Mouse (Mus musculus) G1E (cell line): ENCODE results near the gene Foxi1. TPM values are rescaled to one million over a fixed set of nuclear protein-coding genes. Genes with fewer than 3 reads are reported as not detected.
"Not testable (repeated sequence)": the region's sequence is repeated elsewhere in the genome, so short reads cannot be mapped to it uniquely, and the experiment has no call there.

ENCODE experiments used
- ATAC-seq: 2 replicates; pipeline ENCODE4 v1.8.0; 2016; ENCODE audit warnings: mild to moderate bottlenecking; ENCODE audit not compliant: insufficient number of reproducible peaks, poor library complexity, low FRiP score, severe bottlenecking; ENCODE audit errors: extremely low read depth
- DNase-seq: peaks from one replicate; pipeline ENCODE4 v3.0.0; 2012; ENCODE audit warnings: low spot score
- H3K27me3 ChIP-seq: 2 replicates; pipeline ENCODE4 v1.6.1; 2012; ENCODE audit warnings: mild to moderate bottlenecking, low read length, inconsistent platforms; ENCODE audit not compliant: insufficient read depth
- H3K36me3 ChIP-seq: replicated peaks from 2 replicates; pipeline ENCODE3; 2012; ENCODE audit warnings: mild to moderate bottlenecking, inconsistent platforms
- H3K4me1 ChIP-seq: 2 replicates; pipeline ENCODE4 v1.6.1; 2012; ENCODE audit warnings: low read depth, low read length, inconsistent platforms, mixed read lengths; ENCODE audit not compliant: insufficient read depth
- H3K4me3 ChIP-seq: 2 replicates; pipeline ENCODE4 v1.5.1; 2012; ENCODE audit warnings: low read depth, mild to moderate bottlenecking, inconsistent platforms, low read length, moderate library complexity, mixed read lengths
- H3K9me3 ChIP-seq: replicated peaks from 2 replicates; pipeline ENCODE4 v1.6.1; 2012; ENCODE audit warnings: inconsistent platforms
- CTCF ChIP-seq: IDR thresholded peaks from 2 replicates; pipeline ENCODE4 v1.5.1; 2012; ENCODE audit warnings: low read depth, low read length, inconsistent platforms, mixed read lengths
- GATA1 ChIP-seq: IDR thresholded peaks from 2 replicates; pipeline ENCODE4 v1.6.1; 2012; ENCODE audit warnings: borderline replicate concordance, low read length, inconsistent platforms, mixed read lengths
- GATA2 ChIP-seq: IDR thresholded peaks from 2 replicates; pipeline ENCODE4 v1.6.1; 2012; ENCODE audit warnings: low read depth, low read length, inconsistent platforms, borderline replicate concordance
- POLR2AphosphoS5 ChIP-seq: IDR thresholded peaks from 2 replicates; pipeline ENCODE4 v1.6.1; 2012; ENCODE audit warnings: low read depth, low read length, inconsistent platforms; ENCODE audit not compliant: insufficient replicate concordance
- TAL1 ChIP-seq: conservative IDR thresholded peaks from 2 replicates; pipeline ENCODE4 v1.6.1; 2012; ENCODE audit warnings: low read depth, low read length, inconsistent platforms, mixed read lengths
- polyA plus RNA-seq: library from polyadenylated mRNA; stranded (reverse); fragments of >175 nt; gene quantifications from 2 replicates; pipeline ENCODE4 v1.2.3, GENCODE M21; 2012
- total RNA-seq, 2 experiments: library from RNA; stranded (forward) in 1 of 2; stranded (reverse) in 1 of 2; fragments of 200-1000 nt in 1 of 2; fragments of >200 nt in 1 of 2; fragmentation: Nextera tagmentation in 1 of 2; gene quantifications; 2 replicates each; pipeline ENCODE4 v1.2.3; 2014 to 2017

The Foxi1 gene
- total and polyA plus RNA-seq, 3 experiments = not detected

GRCm38 (mm10) chr11:34228758-34229364 is 21.0 kb upstream of the Foxi1 start:
- Histone ChIP-seq H3K4me3 (no peak overlapping the region), H3K27me3 (no peaks in the 10 kb centered on the region), H3K4me1 (no peaks in the 10 kb centered on the region), H3K9me3 (peaks cover 3% of the 10 kb centered on the region; the same call in 1 of the 2 replicates), H3K36me3 (no peaks in the 10 kb centered on the region)
- no peak for DNase-seq
- ATAC-seq = no peak; the same call in 1 of the 2 replicates
- TF ChIP-seq POLR2AphosphoS5 (no peak), TAL1 (no peak), GATA1 (no peak), GATA2 (no peak), CTCF (peak; percentile 57)

GRCm38 (mm10) chr11:34227180-34227579 is 19.3 kb upstream of the Foxi1 start:
- Histone ChIP-seq H3K4me1 (no peaks in the 10 kb centered on the region), H3K36me3 (no peaks in the 10 kb centered on the region), H3K4me3 (no peak overlapping the region), H3K27me3 (no peaks in the 10 kb centered on the region; the same call in 1 of the 2 replicates), H3K9me3 (peaks cover 10% of the 10 kb centered on the region)
- DNase-seq (no peak), ATAC-seq (no peak)
- TF ChIP-seq GATA1 (no peak), CTCF (no peak), POLR2AphosphoS5 (no peak), GATA2 (no peak)

GRCm38 (mm10) chr11:34220596-34220995 is 12.7 kb upstream of the Foxi1 start:
- H3K4me3 ChIP-seq, H3K9me3 ChIP-seq, ATAC-seq, H3K27me3 ChIP-seq, DNase-seq, H3K4me1 ChIP-seq, H3K36me3 ChIP-seq: not testable (repeated sequence)

GRCm38 (mm10) chr11:34212853-34213252 is 5.0 kb upstream of the Foxi1 start:
- Histone ChIP-seq H3K4me3 (no peak overlapping the region), H3K9me3 (peaks cover 13% of the 10 kb centered on the region), H3K36me3 (no peaks in the 10 kb centered on the region), H3K4me1 (no peaks in the 10 kb centered on the region), H3K27me3 (no peaks in the 10 kb centered on the region)
- TF ChIP-seq CTCF = no peak
- TF ChIP-seq GATA2 = no peak
- TF ChIP-seq POLR2AphosphoS5 = no peak
- TF ChIP-seq TAL1 = no peak
- TF ChIP-seq GATA1 = no peak
- DNase-seq (no peak), ATAC-seq (no peak)

GRCm38 (mm10) chr11:34202769-34203168 is 5.1 kb downstream of the Foxi1 start:
- no peak for DNase-seq
- H3K27me3 ChIP-seq = peaks cover 2% of the 10 kb centered on the region; the same call in 1 of the 2 replicates
- no peak for ATAC-seq
- H3K4me1 ChIP-seq = no peaks in the 10 kb centered on the region
- H3K9me3 ChIP-seq = peaks cover 11% of the 10 kb centered on the region
- TF ChIP-seq GATA1 (no peak), POLR2AphosphoS5 (no peak)
- H3K4me3 ChIP-seq = no peak overlapping the region
- H3K36me3 ChIP-seq = no peaks in the 10 kb centered on the region

GRCm38 (mm10) chr11:34195142-34195541 is 12.7 kb downstream of the Foxi1 start:
- Histone ChIP-seq H3K4me3 (no peak overlapping the region), H3K36me3 (no peaks in the 10 kb centered on the region), H3K4me1 (no peaks in the 10 kb centered on the region), H3K9me3 (0 out of 2 replicates have a peak, but pooled peaks cover 2% of the 10 kb centered on the region), H3K27me3 (no peaks in the 10 kb centered on the region)
- TF ChIP-seq GATA1 (no peak), GATA2 (no peak), POLR2AphosphoS5 (no peak), TAL1 (no peak), CTCF (no peak)
- DNase-seq (no peak), ATAC-seq (no peak)
